Mouse (Mus musculus) limb, embryonic 11.5 days (tissue): ENCODE measurements around the gene Bcam. TPM values are rescaled to one million over a fixed set of nuclear protein-coding genes. Genes with fewer than 3 reads are reported as not detected.

Experiments used
- ATAC-seq: fragments of 200-750 bp; cut with Nextera tagmentation; 2 replicates; pipeline ENCODE4 v1.8.0; 2017; ENCODE audit warnings: low read depth; ENCODE audit not compliant: insufficient number of reproducible peaks, low FRiP score, low TSS enrichment
- DNase-seq: peaks from one replicate; pipeline ENCODE4 v3.0.0-alpha.2; 2015; ENCODE audit warnings: low spot score
- H3K27ac ChIP-seq: fragments of 300-500 bp; sonication (generic); replicated peaks from 2 replicates; pipeline ENCODE4 v1.5.1; 2014; ENCODE audit warnings: low read depth, mild to moderate bottlenecking, low read length
- H3K27me3 ChIP-seq: fragments of 300-500 bp; sonication (generic); 2 replicates; pipeline ENCODE4 v1.6.1; 2014; ENCODE audit warnings: mild to moderate bottlenecking, low read length, mixed read lengths; ENCODE audit not compliant: control insufficient read depth, insufficient read depth
- H3K36me3 ChIP-seq: fragments of 300-500 bp; sonication (generic); 2 replicates; pipeline ENCODE4 v1.6.1; 2014; ENCODE audit warnings: mild to moderate bottlenecking, low read length, moderate library complexity, mixed read lengths; ENCODE audit not compliant: control insufficient read depth, insufficient read depth
- H3K4me1 ChIP-seq: fragments of 300-500 bp; sonication (generic); 2 replicates; pipeline ENCODE4 v1.6.1; 2014; ENCODE audit warnings: low read length, mixed read lengths; ENCODE audit not compliant: control insufficient read depth, insufficient read depth
- H3K4me2 ChIP-seq: fragments of 300-500 bp; sonication (generic); 2 replicates; pipeline ENCODE4 v1.6.1; 2014; ENCODE audit warnings: low read depth, mild to moderate bottlenecking, moderate library complexity; ENCODE audit not compliant: severe bottlenecking
- H3K4me3 ChIP-seq: fragments of 300-500 bp; sonication (generic); 2 replicates; pipeline ENCODE4 v1.5.1; 2014; ENCODE audit warnings: low read depth, low read length
- H3K9ac ChIP-seq: fragments of 300-500 bp; sonication (generic); 2 replicates; pipeline ENCODE4 v1.6.1; 2014; ENCODE audit warnings: mild to moderate bottlenecking, low read length
- H3K9me3 ChIP-seq: fragments of 300-500 bp; sonication (generic); 2 replicates; pipeline ENCODE4 v1.6.1; 2016; ENCODE audit warnings: low read length; ENCODE audit not compliant: control insufficient read depth
- WGBS: fragments of 180-500 bp; shearing (Covaris S2); extraction: QIAGEN DNeasy Blood & Tissue Kit; methylation state at CpG from one replicate; pipeline ENCODE4 v1.1.7; 2014; 5-methylcytosine and 5-hydroxymethylcytosine counted together
- polyA plus RNA-seq: library from polyadenylated mRNA; unstranded; fragments of >200 nt; fragmentation: Nextera tagmentation; extraction: Ambion mirVana; gene quantifications from 2 replicates; pipeline ENCODE4 v1.2.1, GENCODE M21; 2014

Bcam gene
- polyA plus RNA-seq, 1 experiment from 2014 or later, result 44.1 TPM

- Histone ChIP-seq H3K4me1 (no peaks in the 10 kb centered on the region), H3K4me2 (no peak overlapping the region), H3K36me3 (no peaks in the 10 kb centered on the region), H3K27ac (no peak overlapping the region), H3K9me3 (no peaks in the 10 kb centered on the region), H3K27me3 (no peaks in the 10 kb centered on the region), H3K4me3 (no peak overlapping the region), H3K9ac (no peak overlapping the region)
- no peak for DNase-seq
- ATAC-seq, result no peak
- 90% methylated on average over 7 of the region's 7 CpGs for WGBS
Observed at GRCm38 (mm10) chr7:19781741-19782140, 10.9 kb upstream of the Bcam start.

GRCm38 (mm10) chr7:19779903-19780302, 9.1 kb upstream of the Bcam start:
- H3K36me3 ChIP-seq, result no peaks in the 10 kb centered on the region

DNA sequence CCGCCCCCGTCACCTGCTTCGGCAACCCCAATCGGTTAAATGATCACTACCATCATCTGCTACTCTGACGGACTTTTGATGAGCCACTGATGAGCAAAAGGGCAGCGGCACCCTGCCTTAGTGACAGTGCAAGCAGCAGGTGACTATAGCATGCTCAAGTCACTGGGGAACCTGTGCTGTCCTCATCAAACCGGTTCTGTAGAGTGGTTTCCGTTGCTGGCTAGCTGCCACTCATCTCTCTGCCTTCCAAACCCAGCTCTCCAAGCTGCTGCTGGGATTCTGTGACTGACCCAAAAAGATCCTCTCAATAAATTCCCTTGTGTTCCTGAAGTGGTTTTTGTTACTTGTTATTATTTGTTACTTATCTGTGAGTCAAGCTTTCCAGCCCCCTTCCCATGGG, 7.8 kb upstream of the Bcam start:
- 83% methylated on average over 8 of the region's 8 CpGs for WGBS
- DNase-seq (no peak), ATAC-seq (no peak)
- H3K9ac ChIP-seq, result no peak overlapping the region
- no peaks in the 10 kb centered on the region for H3K27me3 ChIP-seq
- no peaks in the 10 kb centered on the region for H3K36me3 ChIP-seq
- no peaks in the 10 kb centered on the region for H3K9me3 ChIP-seq
- no peak overlapping the region for H3K27ac ChIP-seq
- no peak overlapping the region for H3K4me3 ChIP-seq
- no peaks in the 10 kb centered on the region for H3K4me1 ChIP-seq
- no peak overlapping the region for H3K4me2 ChIP-seq

More at GRCm38 (mm10) chr7:19779903-19780302, 9.1 kb upstream of the Bcam start:
- 83% methylated on average over 4 of the region's 4 CpGs for WGBS
- H3K9me3 ChIP-seq, result no peaks in the 10 kb centered on the region
- H3K9ac ChIP-seq, result no peak overlapping the region
- no peak overlapping the region for H3K27ac ChIP-seq
- no peak overlapping the region for H3K4me3 ChIP-seq
- DNase-seq, result no peak
- no peaks in the 10 kb centered on the region for H3K27me3 ChIP-seq
- no peaks in the 10 kb centered on the region for H3K4me1 ChIP-seq
- no peak overlapping the region for H3K4me2 ChIP-seq
- no peak for ATAC-seq

- H3K27me3 ChIP-seq, result no peaks in the 10 kb centered on the region
- H3K27ac ChIP-seq, result no peak overlapping the region
- no peaks in the 10 kb centered on the region for H3K4me1 ChIP-seq
- H3K36me3 ChIP-seq, result no peaks in the 10 kb centered on the region
- 87% methylated on average over 11 of the region's 11 CpGs for WGBS
- DNase-seq (no peak), ATAC-seq (no peak)
- no peak overlapping the region for H3K4me2 ChIP-seq
- no peak overlapping the region for H3K9ac ChIP-seq
- no peak overlapping the region for H3K4me3 ChIP-seq
- H3K9me3 ChIP-seq, result no peaks in the 10 kb centered on the region
Observed at GRCm38 (mm10) chr7:19777049-19777723, 6.4 kb upstream of the Bcam start.

GRCm38 (mm10) chr7:19771682-19772081, 866 bp upstream of the Bcam start:
- H3K27me3 ChIP-seq, result no peaks in the 10 kb centered on the region
- H3K36me3 ChIP-seq, result no peaks in the 10 kb centered on the region
- H3K4me3 ChIP-seq, result no peak overlapping the region
- H3K9ac ChIP-seq, result no peak overlapping the region
- no peak overlapping the region for H3K4me2 ChIP-seq
- H3K9me3 ChIP-seq, result no peaks in the 10 kb centered on the region
- H3K4me1 ChIP-seq, result peaks cover 18% of the 10 kb centered on the region
- ATAC-seq (no peak), DNase-seq (no peak)
- 34% methylated on average over 4 of the region's 4 CpGs for WGBS
- no peak overlapping the region for H3K27ac ChIP-seq

GRCm38 (mm10) chr7:19770375-19770754, 451 bp downstream of the Bcam start:
- Histone ChIP-seq H3K27ac (no peak overlapping the region), H3K27me3 (no peaks in the 10 kb centered on the region)

DNA sequence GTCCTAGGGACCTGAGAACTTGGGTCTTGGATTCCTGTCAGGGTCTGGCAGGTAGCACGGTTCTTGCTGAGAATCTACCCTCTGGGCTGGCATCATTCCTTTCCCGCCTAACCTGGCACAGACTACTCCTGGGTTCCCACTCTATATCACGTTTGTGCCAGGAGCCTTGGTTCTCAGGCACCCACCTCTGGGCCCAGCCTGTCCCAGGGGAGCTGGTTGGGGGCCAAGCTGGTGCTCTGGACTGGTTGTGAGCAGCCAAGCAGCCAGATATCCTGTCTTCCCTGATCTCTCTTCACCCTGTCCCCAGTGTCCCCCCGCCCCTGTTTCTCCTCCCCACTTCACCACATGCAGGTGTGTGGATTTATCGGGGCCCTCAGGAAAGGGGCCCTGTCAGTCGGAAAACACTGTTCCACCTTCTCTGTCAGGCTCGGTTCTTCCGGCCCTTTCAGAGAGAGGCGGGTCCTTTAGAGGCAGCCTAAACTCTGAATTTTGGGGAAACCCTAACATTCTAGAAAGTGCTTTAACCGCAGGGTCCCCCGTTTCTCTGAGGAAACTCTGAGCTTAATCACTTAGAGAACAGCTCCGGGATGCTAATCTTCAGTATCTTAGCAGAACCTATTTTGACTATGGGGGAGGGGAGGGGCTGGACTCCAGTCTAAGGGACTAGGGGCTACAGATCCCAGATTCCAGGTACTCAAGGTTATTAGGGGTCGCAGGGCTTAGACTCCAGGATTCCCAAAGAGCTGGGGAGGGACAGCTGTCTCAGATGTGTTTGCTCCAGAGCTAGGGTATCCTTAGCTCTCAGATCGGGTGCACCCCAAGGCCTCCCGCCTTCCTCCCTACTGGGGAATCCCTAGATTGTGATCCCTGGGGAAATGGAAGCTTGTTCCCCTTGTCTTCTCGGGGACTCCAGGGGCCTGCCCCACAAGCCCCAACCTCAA, 1.1 kb downstream of the Bcam start:
- H3K27ac ChIP-seq, result no peak overlapping the region
- H3K9ac ChIP-seq, result peak overlapping the region; percentile 56
- DNase-seq, result no peak
- H3K36me3 ChIP-seq, result no peaks in the 10 kb centered on the region
- no peaks in the 10 kb centered on the region for H3K27me3 ChIP-seq
- H3K4me3 ChIP-seq, result peak overlapping the region; percentile 43
- peaks cover 18% of the 10 kb centered on the region for H3K4me1 ChIP-seq
- ATAC-seq, result peak; percentile 18; the same call in 1 of the 2 replicates
- peak overlapping the region; percentile 87 for H3K4me2 ChIP-seq
- H3K9me3 ChIP-seq, result no peaks in the 10 kb centered on the region
- 7% methylated on average over 16 of the region's 16 CpGs for WGBS

More at GRCm38 (mm10) chr7:19770375-19770754, 451 bp downstream of the Bcam start:
- Histone ChIP-seq H3K36me3 (no peaks in the 10 kb centered on the region), H3K4me1 (peaks cover 18% of the 10 kb centered on the region), H3K9ac (peak overlapping the region; percentile 56), H3K9me3 (no peaks in the 10 kb centered on the region), H3K4me2 (peak overlapping the region; percentile 87), H3K4me3 (peak overlapping the region; percentile 43)
- 1% methylated on average over 28 of the region's 28 CpGs for WGBS
- peak; percentile 66 for ATAC-seq
- DNase-seq, result peak; percentile 91

DNA sequence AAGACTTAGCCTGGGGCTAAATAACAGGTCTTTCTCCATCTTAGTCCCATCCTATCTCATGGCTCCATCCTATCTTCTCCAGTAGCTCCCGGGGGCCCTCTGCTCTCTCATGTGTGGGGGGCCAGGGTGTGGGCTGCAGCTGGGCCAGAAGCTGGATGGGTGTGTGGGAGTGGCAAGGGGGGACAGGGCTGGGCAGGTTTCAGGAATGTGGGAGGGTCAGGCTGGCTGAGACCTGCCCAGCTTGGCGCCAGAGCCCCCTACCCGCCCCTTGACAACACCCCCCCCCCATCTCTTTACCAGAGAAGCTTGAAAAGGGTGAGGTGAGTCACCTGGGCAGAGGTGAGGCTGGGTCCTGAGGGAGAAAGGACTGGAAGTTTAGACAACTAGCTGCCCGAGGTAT, 1.8 kb downstream of the Bcam start:
- Histone ChIP-seq H3K4me1 (peaks cover 18% of the 10 kb centered on the region), H3K4me3 (no peak overlapping the region), H3K9me3 (no peaks in the 10 kb centered on the region), H3K9ac (no peak overlapping the region), H3K27ac (no peak overlapping the region), H3K4me2 (no peak overlapping the region), H3K27me3 (no peaks in the 10 kb centered on the region), H3K36me3 (no peaks in the 10 kb centered on the region)
- WGBS, result 33% methylated on average over 4 of the region's 4 CpGs
- ATAC-seq (0 out of 2 replicates have a peak, but pooled peaks have one; percentile 7), DNase-seq (no peak)
